Mouse (Mus musculus) cerebellum, adult 2 months (tissue): ENCODE data around the gene 2900026A02Rik. TPM values are rescaled to one million over a fixed set of nuclear protein-coding genes. Genes with fewer than 3 reads are reported as not detected.
"Not testable (repeated sequence)": the region's sequence is repeated elsewhere in the genome, so short reads cannot be mapped to it uniquely, and the experiment has no call there.

Experiments
- DNase-seq, 2 experiments: peaks; one replicate each; pipeline ENCODE4 v3.0.0; 2021
- H3K27ac ChIP-seq: fragments of 200-500 bp; 2 replicates; pipeline ENCODE4 v1.5.1; 2012; ENCODE audit warnings: low read length, control low read depth, inconsistent platforms; ENCODE audit not compliant: insufficient read depth
- H3K27me3 ChIP-seq: fragments of 200-500 bp; 2 replicates; pipeline ENCODE4 v1.6.1; 2012; ENCODE audit warnings: inconsistent platforms, mild to moderate bottlenecking, low read length, moderate library complexity; ENCODE audit not compliant: control insufficient read depth, insufficient read depth
- H3K4me1 ChIP-seq: fragments of 200-500 bp; 2 replicates; pipeline ENCODE4 v1.6.1; 2011; ENCODE audit warnings: low read length; ENCODE audit not compliant: control insufficient read depth, insufficient read depth
- H3K4me3 ChIP-seq: fragments of 200-500 bp; replicated peaks from 2 replicates; pipeline ENCODE3; 2011; ENCODE audit warnings: mild to moderate bottlenecking, low read depth, low read length, control low read depth; ENCODE audit not compliant: insufficient read depth
- CTCF ChIP-seq: fragments of 200-500 bp; IDR thresholded peaks from 2 replicates; pipeline ENCODE4 v1.5.1; 2011; ENCODE audit warnings: low read depth, mild to moderate bottlenecking, control low read depth, low read length, moderate library complexity, borderline replicate concordance; ENCODE audit not compliant: insufficient read depth
- POLR2A ChIP-seq: fragments of 200-500 bp; IDR thresholded peaks from 2 replicates; pipeline ENCODE4 v1.6.1; 2011; ENCODE audit warnings: low read length, control low read depth, borderline replicate concordance; ENCODE audit not compliant: insufficient read depth
- WGBS: fragments of 180-500 bp; shearing (Covaris S2); methylation state at CpG from one replicate; pipeline ENCODE4 v1.1.7; 2018; 5-methylcytosine and 5-hydroxymethylcytosine counted together
- polyA plus RNA-seq: library from polyadenylated mRNA; depleted of rRNA; stranded (reverse); fragments of >200 nt; gene quantifications from 2 replicates; pipeline ENCODE4 v1.2.3, GENCODE M21; 2012

2900026A02Rik gene
- polyA plus RNA-seq, 1 experiment, result 4.9 TPM

- 38% methylated on average over 1 of the region's 1 CpGs for WGBS
Measured at GRCm38 (mm10) chr5:113110929-113111328, 110.1 kb downstream of the 2900026A02Rik start.

GRCm38 (mm10) chr5:113109651-113110050 is 111.4 kb downstream of the 2900026A02Rik start:
- not testable (repeated sequence) for H3K4me3 ChIP-seq, DNase-seq, H3K4me1 ChIP-seq, H3K27me3 ChIP-seq, H3K27ac ChIP-seq
- WGBS, result 92% methylated on average over 2 of the region's 2 CpGs
- 0 out of 2 replicates have a peak, but pooled peaks have one; percentile 9 for TF ChIP-seq CTCF

More at GRCm38 (mm10) chr5:113110929-113111328, 110.1 kb downstream of the 2900026A02Rik start:
- H3K4me1 ChIP-seq, result no peaks in the 10 kb centered on the region
- H3K4me3 ChIP-seq, result no peak overlapping the region
- TF ChIP-seq CTCF (no peak), POLR2A (no peak)
- no peaks in the 10 kb centered on the region for H3K27me3 ChIP-seq
- no peak for DNase-seq
- H3K27ac ChIP-seq, result no peak overlapping the region

GRCm38 (mm10) chr5:113108165-113108764 is 112.8 kb downstream of the 2900026A02Rik start:
- H3K4me1 ChIP-seq, result no peaks in the 10 kb centered on the region
- no peak overlapping the region for H3K27ac ChIP-seq
- H3K27me3 ChIP-seq, result no peaks in the 10 kb centered on the region
- no peak overlapping the region for H3K4me3 ChIP-seq
- 70% methylated on average over 11 of the region's 11 CpGs for WGBS
- no peak for DNase-seq
- TF ChIP-seq CTCF (no peak), POLR2A (no peak)

- TF ChIP-seq CTCF (no peak), POLR2A (no peak)
- 59% methylated on average over 3 of the region's 3 CpGs for WGBS
- no peaks in the 10 kb centered on the region for H3K27me3 ChIP-seq
Measured at GRCm38 (mm10) chr5:113107709-113108108, 113.3 kb downstream of the 2900026A02Rik start.

GRCm38 (mm10) chr5:113106594-113106993 is 114.4 kb downstream of the 2900026A02Rik start:
- TF ChIP-seq CTCF (no peak), POLR2A (no peak)
- no peak for DNase-seq
- 88% methylated on average over 7 of the region's 7 CpGs for WGBS

More at GRCm38 (mm10) chr5:113107709-113108108, 113.3 kb downstream of the 2900026A02Rik start:
- H3K27ac ChIP-seq, result no peak overlapping the region
- no peak overlapping the region for H3K4me3 ChIP-seq
- no peaks in the 10 kb centered on the region for H3K4me1 ChIP-seq
- no peak for DNase-seq

GRCm38 (mm10) chr5:113105481-113105880 is 115.6 kb downstream of the 2900026A02Rik start:
- DNase-seq, result peak in 1 of 2 experiments; percentile 43
- no peaks in the 10 kb centered on the region for H3K4me1 ChIP-seq
- no peaks in the 10 kb centered on the region for H3K27me3 ChIP-seq
- 47% methylated on average over 4 of the region's 4 CpGs for WGBS
- no peak overlapping the region for H3K4me3 ChIP-seq
- TF ChIP-seq CTCF (no peak), POLR2A (no peak)
- no peak overlapping the region for H3K27ac ChIP-seq

More at GRCm38 (mm10) chr5:113106594-113106993, 114.4 kb downstream of the 2900026A02Rik start:
- Histone ChIP-seq H3K4me3 (no peak overlapping the region), H3K4me1 (no peaks in the 10 kb centered on the region), H3K27me3 (no peaks in the 10 kb centered on the region), H3K27ac (no peak overlapping the region)

- Histone ChIP-seq H3K4me1 (no peaks in the 10 kb centered on the region), H3K4me3 (no peak overlapping the region), H3K27ac (no peak overlapping the region), H3K27me3 (no peaks in the 10 kb centered on the region)
- no peak for DNase-seq
- TF ChIP-seq POLR2A (no peak), CTCF (no peak)
- 24% methylated on average over 9 of the region's 9 CpGs for WGBS
Measured at GRCm38 (mm10) chr5:113105035-113105434, 116.0 kb downstream of the 2900026A02Rik start.

- no peaks in the 10 kb centered on the region for H3K27me3 ChIP-seq
- no peak overlapping the region for H3K4me3 ChIP-seq
- TF ChIP-seq POLR2A (no peak), CTCF (no peak)
- H3K27ac ChIP-seq, result no peak overlapping the region
- H3K4me1 ChIP-seq, result no peaks in the 10 kb centered on the region
- no peak for DNase-seq
- WGBS, result 73% methylated on average over 7 of the region's 7 CpGs
Measured at GRCm38 (mm10) chr5:113102455-113102854, 118.6 kb downstream of the 2900026A02Rik start.
